Mouse (Mus musculus) liver, postnatal 0 days (tissue): Measurements from ENCODE around the gene Pcbd1.

ENCODE experiments used
- CTCF ChIP-seq: sonication (generic); IDR thresholded peaks from 2 replicates; pipeline ENCODE4 v1.5.1; 2016; ENCODE audit warnings: antibody characterized with exemption, low read depth
- EP300 ChIP-seq: IDR thresholded peaks from 2 replicates; pipeline ENCODE4 v1.6.1; 2016; ENCODE audit warnings: antibody characterized with exemption, low read depth, mild to moderate bottlenecking

GRCm38 (mm10) chr10:61137567-61137966, 48.4 kb downstream of the Pcbd1 start:
- no peak for TF ChIP-seq EP300
- TF ChIP-seq CTCF = no peak
